Mouse (Mus musculus) kidney, embryonic 15.5 days (tissue): Measurements from ENCODE around the gene Cd9. TPM values are rescaled to one million over a fixed set of nuclear protein-coding genes. Genes with fewer than 3 reads are reported as not detected.
A peak's percentile ranks its signal among the peaks of the same experiment; 100 is the strongest.

Experiments
- ATAC-seq: fragments of 200-750 bp; cut with Nextera tagmentation; replicated peaks from 2 replicates; pipeline ENCODE4 v1.8.0; 2017; ENCODE audit warnings: moderate TSS enrichment; ENCODE audit not compliant: low FRiP score
- H3K27ac ChIP-seq: fragments of 300-500 bp; sonication (generic); 2 replicates; pipeline ENCODE4 v1.5.1; 2015; ENCODE audit warnings: mild to moderate bottlenecking, inconsistent platforms
- H3K27me3 ChIP-seq: fragments of 300-500 bp; sonication (generic); 2 replicates; pipeline ENCODE4 v1.6.1; 2015; ENCODE audit warnings: inconsistent platforms
- H3K36me3 ChIP-seq: fragments of 300-500 bp; sonication (generic); 2 replicates; pipeline ENCODE4 v1.6.1; 2015; ENCODE audit warnings: inconsistent platforms
- H3K4me1 ChIP-seq: fragments of 300-500 bp; sonication (generic); 2 replicates; pipeline ENCODE4 v1.6.1; 2015; ENCODE audit warnings: inconsistent platforms
- H3K4me2 ChIP-seq: fragments of 300-500 bp; sonication (generic); 2 replicates; pipeline ENCODE4 v1.6.1; 2015; ENCODE audit warnings: moderate library complexity, mild to moderate bottlenecking, inconsistent platforms
- H3K4me3 ChIP-seq: fragments of 300-500 bp; sonication (generic); replicated peaks from 2 replicates; pipeline ENCODE4 v1.5.1; 2015; ENCODE audit warnings: mild to moderate bottlenecking, inconsistent platforms
- H3K9ac ChIP-seq: fragments of 300-500 bp; sonication (generic); 2 replicates; pipeline ENCODE4 v1.6.1; 2015; ENCODE audit warnings: mild to moderate bottlenecking, inconsistent platforms
- H3K9me3 ChIP-seq: fragments of 300-500 bp; sonication (generic); replicated peaks from 2 replicates; pipeline ENCODE4 v1.6.1; 2016; ENCODE audit warnings: inconsistent platforms
- WGBS: fragments of 180-500 bp; shearing (Covaris S2); methylation state at CpG from one replicate; pipeline ENCODE4 v1.1.7; 2015; ENCODE audit warnings: mixed read lengths; 5-methylcytosine and 5-hydroxymethylcytosine counted together
- polyA plus RNA-seq: library from polyadenylated mRNA; unstranded; fragments of >200 nt; fragmentation: Nextera tagmentation; extraction: Ambion mirVana; gene quantifications from 2 replicates; pipeline ENCODE4 v1.2.1, GENCODE M21; 2015

Gene Cd9
- 137 and 148 TPM in 2 replicates for polyA plus RNA-seq

- Histone ChIP-seq H3K9ac (peak within 1 kb of the TSS; percentile 81), H3K4me3 (peak within 1 kb of the TSS; percentile 80), H3K27me3 (peaks cover 3% of the 10 kb centered on the region; the same call in 1 of the 2 replicates), H3K36me3 (no peaks in the 10 kb centered on the region), H3K27ac (peak within 1 kb of the TSS; percentile 89), H3K4me1 (peaks cover 48% of the 10 kb centered on the region), H3K9me3 (no peaks in the 10 kb centered on the region), H3K4me2 (peak within 1 kb of the TSS; percentile 94)
- WGBS: under 1% methylated on average over 59 of the region's 61 CpGs
- peak; percentile 90 for ATAC-seq
These were observed at the start of gene Cd9 for GRCm38 (mm10) chr6:125494092-125494871. Cd9 (minus strand) TSS chr6:125494791.

DNA sequence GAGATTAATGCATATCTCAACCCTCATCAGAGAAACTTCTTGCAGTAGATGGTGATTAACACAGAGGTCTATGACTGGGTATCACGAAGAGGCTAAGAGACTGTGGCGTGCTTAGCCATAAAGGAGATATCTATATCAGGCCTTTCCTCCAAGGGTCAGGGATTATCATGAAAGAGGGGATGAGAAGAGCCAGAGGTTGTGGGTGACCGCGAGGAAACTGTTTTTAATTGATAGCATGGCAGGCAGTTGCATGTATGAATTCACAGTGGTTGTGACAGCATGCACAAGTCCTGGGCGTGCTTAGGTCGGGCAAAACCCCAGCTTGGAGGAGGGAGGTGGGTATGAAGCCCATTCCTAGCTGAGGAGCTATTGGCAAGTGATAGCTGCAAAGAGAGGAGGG is 46.7 kb upstream of the Cd9 start:
- 77% methylated on average over 6 of the region's 6 CpGs for WGBS
- H3K9me3 ChIP-seq: no peaks in the 10 kb centered on the region
- peaks cover 4% of the 10 kb centered on the region for H3K4me1 ChIP-seq
- H3K4me2 ChIP-seq: no peak overlapping the region
- H3K27me3 ChIP-seq: no peaks in the 10 kb centered on the region
- no peak for ATAC-seq
- no peak overlapping the region for H3K27ac ChIP-seq
- H3K4me3 ChIP-seq: no peak overlapping the region
- H3K36me3 ChIP-seq: no peaks in the 10 kb centered on the region
- H3K9ac ChIP-seq: no peak overlapping the region

DNA sequence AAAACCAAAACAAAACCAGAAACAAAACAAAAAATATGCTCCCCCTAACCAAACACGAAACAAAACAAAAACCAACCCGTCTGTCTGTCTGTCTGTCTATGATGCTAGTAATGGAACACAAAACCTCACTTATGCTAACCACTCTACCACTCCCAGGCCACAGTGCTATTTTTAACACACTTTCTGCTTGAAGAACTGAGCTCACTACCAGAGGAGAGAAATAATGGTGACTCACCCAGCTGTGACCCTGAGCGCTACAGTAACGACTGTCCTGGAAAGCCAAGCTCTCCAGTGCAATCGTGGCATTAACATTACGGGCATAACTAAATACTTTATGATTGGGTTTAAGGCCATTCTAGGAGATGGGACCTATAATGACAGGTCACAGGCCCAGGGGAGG is 46.2 kb upstream of the Cd9 start:
- no peaks in the 10 kb centered on the region for H3K9me3 ChIP-seq
- H3K4me3 ChIP-seq: no peak overlapping the region
- H3K27me3 ChIP-seq: no peaks in the 10 kb centered on the region
- no peak overlapping the region for H3K9ac ChIP-seq
- peaks cover 4% of the 10 kb centered on the region for H3K4me1 ChIP-seq
- no peaks in the 10 kb centered on the region for H3K36me3 ChIP-seq
- H3K4me2 ChIP-seq: no peak overlapping the region
- no peak for ATAC-seq
- 82% methylated on average over 6 of the region's 6 CpGs for WGBS
- H3K27ac ChIP-seq: no peak overlapping the region

DNA sequence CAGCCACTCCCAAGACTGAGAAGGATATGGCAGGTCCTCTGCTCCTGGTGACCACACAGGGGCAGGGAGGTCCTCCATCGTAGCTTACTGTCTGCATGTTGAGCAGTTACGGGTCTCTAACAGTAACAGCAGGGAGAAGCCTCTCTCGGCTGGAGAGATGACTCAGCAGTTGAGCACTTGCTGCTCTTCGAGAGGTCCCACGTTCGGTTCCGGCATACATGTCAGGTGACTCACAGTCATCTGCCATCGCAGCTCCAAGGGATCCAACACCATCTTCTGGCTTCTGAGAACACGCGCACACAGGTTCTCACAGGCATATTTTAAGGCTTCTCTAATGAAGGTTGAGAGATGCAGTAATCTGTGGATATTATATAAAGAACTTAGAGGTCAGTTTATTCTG is 45.6 kb upstream of the Cd9 start:
- Histone ChIP-seq H3K36me3 (no peaks in the 10 kb centered on the region), H3K4me3 (no peak overlapping the region), H3K27me3 (no peaks in the 10 kb centered on the region), H3K9ac (no peak overlapping the region), H3K4me2 (no peak overlapping the region), H3K27ac (no peak overlapping the region), H3K4me1 (peaks cover 4% of the 10 kb centered on the region), H3K9me3 (no peaks in the 10 kb centered on the region)
- WGBS: 86% methylated on average over 10 of the region's 10 CpGs
- ATAC-seq: no peak

DNA sequence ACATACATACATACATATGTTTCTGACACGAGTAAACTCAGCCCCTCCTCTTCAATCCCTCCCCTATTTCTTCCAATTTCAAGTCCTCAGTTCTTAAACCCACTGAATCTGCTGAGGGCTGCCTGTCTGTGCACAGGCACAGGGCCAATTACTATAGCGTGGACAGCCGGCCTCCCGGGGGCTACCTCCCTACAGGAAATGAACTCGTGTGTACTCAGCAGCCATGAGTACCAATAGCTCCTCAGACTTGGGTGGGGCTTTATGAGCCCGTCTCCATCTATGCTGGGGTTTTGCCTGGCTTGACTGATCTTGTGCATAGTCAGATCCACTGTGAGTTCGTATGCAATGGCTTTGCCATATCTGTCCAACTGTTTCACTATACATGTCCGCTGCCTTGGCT is 44.8 kb upstream of the Cd9 start:
- no peak overlapping the region for H3K4me2 ChIP-seq
- ATAC-seq: no peak
- no peak overlapping the region for H3K27ac ChIP-seq
- H3K36me3 ChIP-seq: no peaks in the 10 kb centered on the region
- H3K9me3 ChIP-seq: no peaks in the 10 kb centered on the region
- no peaks in the 10 kb centered on the region for H3K27me3 ChIP-seq
- 48% methylated on average over 8 of the region's 8 CpGs for WGBS
- no peak overlapping the region for H3K4me3 ChIP-seq
- H3K4me1 ChIP-seq: peaks cover 4% of the 10 kb centered on the region
- H3K9ac ChIP-seq: no peak overlapping the region

- ATAC-seq: no peak
- Histone ChIP-seq H3K4me2 (no peak overlapping the region), H3K27me3 (no peaks in the 10 kb centered on the region), H3K9ac (no peak overlapping the region), H3K36me3 (no peaks in the 10 kb centered on the region), H3K4me3 (no peak overlapping the region), H3K4me1 (peaks cover 4% of the 10 kb centered on the region), H3K27ac (no peak overlapping the region), H3K9me3 (no peaks in the 10 kb centered on the region)
- WGBS: 79% methylated on average over 5 of the region's 5 CpGs
These were observed 43.9 kb upstream of the Cd9 start for GRCm38 (mm10) chr6:125538469-125538868.

DNA sequence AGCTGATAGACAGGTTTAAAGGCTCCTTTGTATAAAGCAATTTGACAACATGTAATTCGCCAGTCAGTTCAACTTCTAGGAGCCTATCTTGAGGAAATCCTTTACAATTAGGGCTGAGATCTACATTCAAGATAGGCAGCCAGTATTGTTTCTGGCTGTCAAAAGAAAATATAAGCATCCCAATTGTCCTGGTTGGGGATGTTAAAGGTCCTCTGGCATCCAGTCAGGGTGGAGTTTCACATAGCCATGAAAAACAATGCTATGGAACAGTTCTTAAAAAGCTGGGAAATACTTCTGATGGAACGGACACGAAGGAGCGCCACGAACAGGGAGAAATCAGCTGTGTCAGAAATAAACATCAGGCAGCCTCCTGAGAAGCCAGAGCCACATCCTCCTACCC is 40.4 kb upstream of the Cd9 start:
- no peak overlapping the region for H3K9ac ChIP-seq
- H3K4me3 ChIP-seq: no peak overlapping the region
- no peak overlapping the region for H3K4me2 ChIP-seq
- ATAC-seq: no peak
- no peak overlapping the region for H3K27ac ChIP-seq
- 67% methylated on average over 5 of the region's 5 CpGs for WGBS
- H3K27me3 ChIP-seq: no peaks in the 10 kb centered on the region
- no peaks in the 10 kb centered on the region for H3K36me3 ChIP-seq
- H3K9me3 ChIP-seq: no peaks in the 10 kb centered on the region
- H3K4me1 ChIP-seq: peaks cover 4% of the 10 kb centered on the region

DNA sequence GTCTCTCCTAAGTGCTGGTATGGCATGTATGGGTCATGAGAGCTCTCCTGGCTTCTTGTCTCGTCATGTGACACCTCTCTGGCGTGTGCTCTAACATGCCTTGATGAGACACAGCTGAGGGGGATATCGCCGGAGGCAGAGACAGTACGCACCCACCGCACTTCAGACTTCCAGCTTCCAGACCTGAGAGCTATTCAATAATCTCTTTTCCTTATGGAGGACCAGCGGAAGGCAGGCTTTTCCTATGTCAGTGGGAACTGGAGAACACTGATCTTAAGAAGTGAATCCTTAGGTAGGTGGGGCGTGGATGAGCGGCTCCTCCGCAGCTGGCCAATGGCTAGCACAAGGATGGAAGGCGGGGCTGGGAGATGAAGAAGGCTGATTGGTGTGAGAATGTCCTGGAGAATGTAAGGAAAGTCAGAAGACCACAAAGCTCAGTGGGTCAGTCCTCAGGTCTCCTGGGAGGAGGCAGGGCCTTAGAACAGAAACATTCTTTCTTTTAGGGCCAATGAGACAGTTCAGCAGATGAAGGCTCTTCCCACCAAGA is 38.6 kb upstream of the Cd9 start:
- Histone ChIP-seq H3K4me1 (0 out of 2 replicates have a peak, but pooled peaks cover 6% of the 10 kb centered on the region), H3K4me3 (no peak overlapping the region), H3K27ac (no peak overlapping the region), H3K9ac (no peak overlapping the region), H3K9me3 (no peaks in the 10 kb centered on the region), H3K36me3 (no peaks in the 10 kb centered on the region), H3K4me2 (no peak overlapping the region), H3K27me3 (no peaks in the 10 kb centered on the region)
- no peak for ATAC-seq
- WGBS: 87% methylated on average over 11 of the region's 11 CpGs

DNA sequence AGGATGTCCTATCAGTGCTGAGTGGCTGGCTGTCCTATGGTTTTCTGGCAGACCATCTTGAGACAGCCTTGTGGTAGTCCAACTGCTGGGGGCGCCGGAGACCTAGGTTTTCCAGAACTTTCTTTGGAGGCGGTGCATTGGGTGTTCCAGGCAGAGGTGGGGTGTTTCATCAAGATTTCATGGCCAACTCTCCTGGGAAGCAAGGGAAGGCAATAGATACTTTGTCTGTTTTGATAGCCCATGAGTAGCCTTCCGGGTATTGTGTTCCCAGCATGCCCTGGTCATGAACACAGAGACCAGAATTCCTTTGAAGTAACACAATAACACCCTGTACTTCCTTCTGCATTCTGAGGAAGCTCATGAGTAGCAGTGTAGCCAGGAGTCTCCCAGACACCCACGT is 34.9 kb upstream of the Cd9 start:
- Histone ChIP-seq H3K36me3 (no peaks in the 10 kb centered on the region), H3K4me1 (0 out of 2 replicates have a peak, but pooled peaks cover 6% of the 10 kb centered on the region), H3K9ac (no peak overlapping the region), H3K9me3 (no peaks in the 10 kb centered on the region), H3K4me2 (no peak overlapping the region), H3K4me3 (no peak overlapping the region), H3K27ac (no peak overlapping the region), H3K27me3 (no peaks in the 10 kb centered on the region)
- no peak for ATAC-seq
- WGBS: 79% methylated on average over 5 of the region's 5 CpGs

GRCm38 (mm10) chr6:125528614-125529200 is 34.1 kb upstream of the Cd9 start:
- Histone ChIP-seq H3K4me2 (no peak overlapping the region), H3K36me3 (no peaks in the 10 kb centered on the region), H3K9ac (no peak overlapping the region), H3K9me3 (no peaks in the 10 kb centered on the region), H3K27ac (no peak overlapping the region), H3K4me1 (0 out of 2 replicates have a peak, but pooled peaks cover 6% of the 10 kb centered on the region), H3K4me3 (no peak overlapping the region), H3K27me3 (no peaks in the 10 kb centered on the region)
- no peak for ATAC-seq
- WGBS: 88% methylated on average over 9 of the region's 9 CpGs

DNA sequence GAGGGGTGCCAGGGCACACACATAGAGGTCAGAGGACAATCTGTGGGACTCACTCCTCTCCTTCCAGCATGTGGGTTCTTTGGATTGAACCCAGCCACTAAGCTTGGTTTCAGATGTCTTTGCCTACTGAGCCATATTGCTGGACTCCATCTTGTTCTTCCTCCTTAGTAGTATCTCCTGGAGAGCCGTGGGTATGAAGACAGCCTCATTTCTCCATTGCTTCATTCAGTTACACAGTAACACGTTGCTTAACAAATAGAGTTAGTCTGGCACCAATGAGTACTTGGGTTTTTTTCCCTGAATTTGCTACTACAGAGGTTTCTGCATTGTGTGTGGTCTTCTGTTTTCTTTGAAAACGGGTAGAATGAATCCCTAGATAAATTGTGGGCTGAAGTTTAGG is 31.5 kb upstream of the Cd9 start:
- WGBS: 68% methylated on average over 3 of the region's 3 CpGs
- Histone ChIP-seq H3K36me3 (no peaks in the 10 kb centered on the region), H3K4me2 (no peak overlapping the region), H3K27me3 (no peaks in the 10 kb centered on the region), H3K4me1 (peaks cover 13% of the 10 kb centered on the region; the same call in 1 of the 2 replicates), H3K27ac (no peak overlapping the region), H3K9me3 (no peaks in the 10 kb centered on the region), H3K4me3 (no peak overlapping the region), H3K9ac (no peak overlapping the region)
- ATAC-seq: no peak

- Histone ChIP-seq H3K27ac (no peak overlapping the region), H3K4me2 (no peak overlapping the region), H3K9me3 (no peaks in the 10 kb centered on the region), H3K4me3 (no peak overlapping the region), H3K27me3 (no peaks in the 10 kb centered on the region), H3K9ac (no peak overlapping the region), H3K4me1 (peaks cover 10% of the 10 kb centered on the region; the same call in 1 of the 2 replicates), H3K36me3 (no peaks in the 10 kb centered on the region)
- no peak for ATAC-seq
- WGBS: 74% methylated on average over 6 of the region's 6 CpGs
These were observed 29.4 kb upstream of the Cd9 start for GRCm38 (mm10) chr6:125524027-125524426.
